Mouse (Mus musculus): ENCODE measurements around the gene Slc25a41. TPM values are rescaled to one million over a fixed set of nuclear protein-coding genes. Genes with fewer than 3 reads are reported as not detected.

The Slc25a41 gene
- polyA plus RNA-seq, 1 experiment: 0.29 TPM

- no peak overlapping the region for H3K27ac ChIP-seq (ENCODE audit: insufficient read depth, low read length)
- 71% methylated on average over 7 of the region's 7 CpGs for WGBS
- no peak for TF ChIP-seq CTCF (IDR thresholded peaks at IDR 0.05; ENCODE audit: borderline replicate concordance, insufficient read depth, low read depth, low read length)
- TF ChIP-seq POLR2A (IDR thresholded peaks at IDR 0.05; ENCODE audit: borderline replicate concordance, insufficient read depth, low read length): no peak
- no peaks in the 10 kb centered on the region for H3K27me3 ChIP-seq (ENCODE audit: control insufficient read depth, insufficient read depth, low read length)
- peaks cover 5% of the 10 kb centered on the region; the same call in 1 of the 2 replicates for H3K4me1 ChIP-seq (ENCODE audit: control insufficient read depth, insufficient read depth, low read length)
- peak in 1 of 2 experiments; percentile 13 for DNase-seq
- H3K4me3 ChIP-seq (replicated peaks; ENCODE audit: insufficient read depth, low read depth, low read length): no peak overlapping the region
These were observed 52.5 kb downstream of the Slc25a41 start for GRCm38 (mm10) chr17:56988921-56989430.

DNA sequence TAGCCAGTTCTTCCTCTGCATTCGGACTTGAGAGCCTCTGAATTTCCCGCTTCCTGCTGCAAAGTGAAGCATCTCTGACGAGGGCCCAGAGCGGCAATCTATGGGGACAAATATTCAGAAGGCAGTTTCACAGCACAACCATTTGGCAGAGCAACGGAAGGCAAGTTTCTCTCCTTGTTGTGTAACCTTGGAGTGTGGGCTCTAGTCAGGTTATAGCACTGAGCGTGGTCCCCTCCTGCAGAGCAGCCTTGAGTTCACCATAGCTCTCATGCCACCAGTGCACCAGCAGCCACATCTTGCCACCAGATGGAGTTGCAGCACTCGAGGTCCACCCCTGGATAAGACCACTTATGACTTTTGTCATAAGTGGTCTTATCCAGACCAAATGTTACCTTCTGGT is 53.0 kb downstream of the Slc25a41 start:
- Histone ChIP-seq H3K27me3 (ENCODE audit: control insufficient read depth, insufficient read depth, low read length) (no peaks in the 10 kb centered on the region), H3K4me1 (ENCODE audit: control insufficient read depth, insufficient read depth, low read length) (peaks cover 5% of the 10 kb centered on the region; the same call in 1 of the 2 replicates), H3K27ac (ENCODE audit: insufficient read depth, low read length) (no peak overlapping the region), H3K4me3 (replicated peaks; ENCODE audit: insufficient read depth, low read depth, low read length) (no peak overlapping the region)
- no peak for DNase-seq
- WGBS: 80% methylated on average over 7 of the region's 7 CpGs
- TF ChIP-seq CTCF (IDR thresholded peaks at IDR 0.05; ENCODE audit: borderline replicate concordance, insufficient read depth, low read depth, low read length) (no peak), POLR2A (IDR thresholded peaks at IDR 0.05; ENCODE audit: borderline replicate concordance, insufficient read depth, low read length) (no peak)

DNA sequence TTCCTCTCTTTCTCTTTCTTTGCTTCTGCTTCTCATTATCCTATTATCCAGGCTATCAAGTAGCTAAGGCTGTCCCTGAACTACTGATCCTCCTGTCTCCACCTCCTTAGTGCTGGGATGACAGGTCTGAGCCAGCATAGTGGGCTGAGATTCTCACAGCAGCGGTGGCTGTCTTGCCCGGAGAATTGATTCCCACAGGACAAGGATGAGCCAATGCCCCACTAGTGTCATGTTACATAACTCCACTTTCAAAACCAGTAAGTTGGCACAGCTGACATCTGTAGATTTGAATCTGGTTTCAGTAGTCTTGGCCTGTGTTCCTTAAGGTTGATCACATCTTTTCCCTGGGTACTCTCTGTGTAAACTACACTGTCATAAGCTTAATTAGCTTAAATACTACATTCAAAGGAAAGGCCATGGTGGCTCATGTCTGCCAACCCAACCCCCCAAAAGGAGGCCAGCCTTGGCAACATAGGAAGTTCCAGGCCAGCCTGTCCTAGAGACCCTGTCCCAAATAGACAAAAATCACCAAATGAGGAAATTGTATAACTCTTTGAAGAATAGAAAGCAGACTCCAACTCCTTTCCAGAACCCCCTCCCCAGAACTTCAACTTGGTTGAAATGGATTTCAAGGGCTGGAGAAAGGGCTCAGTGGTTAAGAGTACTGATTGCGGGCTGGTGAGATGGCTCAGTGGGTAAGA is 55.2 kb downstream of the Slc25a41 start:
- Histone ChIP-seq H3K4me1 (ENCODE audit: control insufficient read depth, insufficient read depth, low read length) (peaks cover 5% of the 10 kb centered on the region; the same call in 1 of the 2 replicates), H3K27me3 (ENCODE audit: control insufficient read depth, insufficient read depth, low read length) (no peaks in the 10 kb centered on the region), H3K27ac (ENCODE audit: insufficient read depth, low read length) (no peak overlapping the region), H3K4me3 (replicated peaks; ENCODE audit: insufficient read depth, low read depth, low read length) (no peak overlapping the region)
- 42% methylated on average over 3 of the region's 3 CpGs for WGBS
- DNase-seq: no peak
- TF ChIP-seq CTCF (IDR thresholded peaks at IDR 0.05; ENCODE audit: borderline replicate concordance, insufficient read depth, low read depth, low read length) (no peak), POLR2A (IDR thresholded peaks at IDR 0.05; ENCODE audit: borderline replicate concordance, insufficient read depth, low read length) (no peak)

GRCm38 (mm10) chr17:56985656-56986055 is 55.8 kb downstream of the Slc25a41 start:
- DNase-seq: no peak
- Histone ChIP-seq H3K27me3 (ENCODE audit: control insufficient read depth, insufficient read depth, low read length) (no peaks in the 10 kb centered on the region), H3K27ac (ENCODE audit: insufficient read depth, low read length) (no peak overlapping the region), H3K4me3 (replicated peaks; ENCODE audit: insufficient read depth, low read depth, low read length) (no peak overlapping the region), H3K4me1 (ENCODE audit: control insufficient read depth, insufficient read depth, low read length) (no peaks in the 10 kb centered on the region)
- TF ChIP-seq POLR2A (IDR thresholded peaks at IDR 0.05; ENCODE audit: borderline replicate concordance, insufficient read depth, low read length) (no peak), CTCF (IDR thresholded peaks at IDR 0.05; ENCODE audit: borderline replicate concordance, insufficient read depth, low read depth, low read length) (no peak)
- 89% methylated on average over 3 of the region's 3 CpGs for whole genome bisulfite sequencing

DNA sequence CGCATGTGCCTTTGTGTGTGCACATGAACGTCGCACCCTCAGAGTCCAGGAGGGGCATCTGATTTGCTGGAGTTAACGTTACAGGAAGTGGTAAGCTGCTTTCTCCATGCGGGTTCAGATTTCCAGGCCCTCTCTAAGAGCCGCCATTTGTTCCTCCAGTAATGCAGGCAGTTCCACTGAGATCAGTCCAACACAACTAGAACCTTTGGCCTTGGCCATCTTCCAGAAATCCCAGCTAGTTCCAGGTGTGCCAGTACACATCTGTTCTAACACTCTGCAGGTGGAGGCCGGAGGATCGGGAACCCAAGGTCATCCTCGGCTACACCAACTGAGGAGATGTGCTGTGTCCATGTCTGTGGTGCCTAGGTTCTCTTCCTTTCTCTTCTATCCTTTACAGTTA is 56.6 kb downstream of the Slc25a41 start:
- DNase-seq: no peak
- WGBS: 82% methylated on average over 9 of the region's 9 CpGs
- TF ChIP-seq POLR2A (IDR thresholded peaks at IDR 0.05; ENCODE audit: borderline replicate concordance, insufficient read depth, low read length) (no peak), CTCF (IDR thresholded peaks at IDR 0.05; ENCODE audit: borderline replicate concordance, insufficient read depth, low read depth, low read length) (no peak)
- no peak overlapping the region for H3K4me3 ChIP-seq (replicated peaks; ENCODE audit: insufficient read depth, low read depth, low read length)
- no peak overlapping the region for H3K27ac ChIP-seq (ENCODE audit: insufficient read depth, low read length)
- no peaks in the 10 kb centered on the region for H3K27me3 ChIP-seq (ENCODE audit: control insufficient read depth, insufficient read depth, low read length)
- H3K4me1 ChIP-seq (ENCODE audit: control insufficient read depth, insufficient read depth, low read length): no peaks in the 10 kb centered on the region

Other genes starting within 250 kb of the Slc25a41 start
- gene Rfx2, start 210.6 kb downstream of the Slc25a41 start, polyA plus RNA-seq (2012; rRNA removed): 3.1 and 3.6 TPM in 2 replicates
- gene Acsbg2, start 167.2 kb downstream of the Slc25a41 start, polyA plus RNA-seq (2012; rRNA removed): 0.03 TPM in 2 replicates
- 0.03 TPM in 1 of 2 replicates, not detected in the other for gene 1700061G19Rik, start 166.2 kb downstream of the Slc25a41 start, polyA plus RNA-seq (2012; rRNA removed)
- 45.7 and 47.9 TPM in 2 replicates for gene Mllt1, start 106.2 kb downstream of the Slc25a41 start, polyA plus RNA-seq (2012; rRNA removed)
- gene Acer1, start 59.5 kb downstream of the Slc25a41 start, polyA plus RNA-seq (2012; rRNA removed): not detected in 2 replicates
- gene Clpp, start 51.3 kb downstream of the Slc25a41 start, polyA plus RNA-seq (2012; rRNA removed): 167 and 175 TPM in 2 replicates
- 56.7 and 70.4 TPM in 2 replicates for gene Alkbh7, start 44.3 kb downstream of the Slc25a41 start, polyA plus RNA-seq (2012; rRNA removed)
- gene Pspn, start 41.6 kb downstream of the Slc25a41 start, polyA plus RNA-seq (2012; rRNA removed): 0.41 TPM in 1 of 2 replicates, not detected in the other
- 81.0 and 85.3 TPM in 2 replicates for gene Gtf2f1, start 30.4 kb downstream of the Slc25a41 start, polyA plus RNA-seq (2012; rRNA removed)
- 0.10 and 0.34 TPM in 2 replicates for gene Gm17949, start 30.2 kb downstream of the Slc25a41 start, polyA plus RNA-seq (2012; rRNA removed)
- 67.7 and 70.3 TPM in 2 replicates for gene Khsrp, start 10.1 kb downstream of the Slc25a41 start, polyA plus RNA-seq (2012; rRNA removed)
- gene Crb3, start 17.5 kb upstream of the Slc25a41 start, polyA plus RNA-seq (2012; rRNA removed): 2.8 and 3.3 TPM in 2 replicates
- 178 and 211 TPM in 2 replicates for gene Slc25a23, start 18.2 kb upstream of the Slc25a41 start, polyA plus RNA-seq (2012; rRNA removed)
- gene Dennd1c, start 36.9 kb upstream of the Slc25a41 start, polyA plus RNA-seq (2012; rRNA removed): 1.1 and 2.1 TPM in 2 replicates
- gene Tubb4a, start 46.1 kb upstream of the Slc25a41 start, polyA plus RNA-seq (2012; rRNA removed): 1,121 and 1,177 TPM in 2 replicates
- gene Tnfsf9, start 63.7 kb upstream of the Slc25a41 start, polyA plus RNA-seq (2012; rRNA removed): 5.8 and 7.7 TPM in 2 replicates
- gene Cd70, start 108.1 kb upstream of the Slc25a41 start, polyA plus RNA-seq (2012; rRNA removed): 11.7 and 12.5 TPM in 2 replicates
- not detected in 2 replicates for gene Tnfsf14, start 152.5 kb upstream of the Slc25a41 start, polyA plus RNA-seq (2012; rRNA removed)
- 1.1 and 1.3 TPM in 2 replicates for gene C3, start 186.5 kb upstream of the Slc25a41 start, polyA plus RNA-seq (2012; rRNA removed)
- 44.0 and 46.9 TPM in 2 replicates for gene Gpr108, start 206.8 kb upstream of the Slc25a41 start, polyA plus RNA-seq (2012; rRNA removed)
- 8.5 and 10.1 TPM in 2 replicates for gene Trip10, start 207.8 kb upstream of the Slc25a41 start, polyA plus RNA-seq (2012; rRNA removed)
- 1.2 and 1.5 TPM in 2 replicates for gene Vav1, start 237.4 kb upstream of the Slc25a41 start, polyA plus RNA-seq (2012; rRNA removed)

Data from cerebellum, adult 2 months (tissue).